Mouse (Mus musculus) urinary bladder, postnatal 25 days (tissue): ENCODE data around the gene Klk13.
"Not testable (repeated sequence)": the region's sequence is repeated elsewhere in the genome, so short reads cannot be mapped to it uniquely, and the experiment has no call there.

Source experiments
- DNase-seq: peaks from one replicate; pipeline ENCODE4 v3.0.0; 2022; ENCODE audit warnings: low spot score

Klk13 gene

GRCm38 (mm10) chr7:43712267-43712666 is at the start of gene Klk13:
Gene Klk13 (plus strand): TSS chr7:43712567.
- DNase-seq, result no peak

GRCm38 (mm10) chr7:43662804-43663203 is 49.6 kb upstream of the Klk13 start:
- no peak for DNase-seq

DNA sequence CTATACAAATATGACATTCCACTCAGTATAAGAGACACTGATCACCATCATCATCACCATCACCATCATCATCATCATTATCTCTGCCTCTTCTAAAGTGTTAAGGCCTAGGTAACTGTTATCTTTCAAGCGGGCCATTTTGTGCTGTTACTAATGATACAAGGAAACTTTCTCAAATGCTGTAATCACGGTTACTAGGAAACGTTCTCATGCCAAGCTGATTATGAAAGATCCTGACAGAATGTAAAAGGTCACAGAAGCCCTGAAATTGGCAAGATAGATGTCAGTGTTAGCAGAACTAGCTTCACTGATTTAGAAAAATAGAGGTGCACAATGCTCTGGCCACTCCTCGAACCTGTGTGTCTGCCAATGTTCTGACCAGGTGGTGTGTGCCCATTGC is 45.1 kb upstream of the Klk13 start:
- DNase-seq, result not testable (repeated sequence)

- DNase-seq, result no peak
These were observed 43.8 kb upstream of the Klk13 start for GRCm38 (mm10) chr7:43668582-43668981.

- DNase-seq, result no peak
These were observed 41.1 kb upstream of the Klk13 start for GRCm38 (mm10) chr7:43671064-43671808.

GRCm38 (mm10) chr7:43671809-43672580 is 40.4 kb upstream of the Klk13 start, which contains the start of gene Ctu1:
Gene Ctu1 (plus strand): TSS chr7:43672016.
- peak; percentile 73 for DNase-seq

- DNase-seq, result peak; percentile 26
These were observed 39.6 kb upstream of the Klk13 start for GRCm38 (mm10) chr7:43672581-43673260.

DNA sequence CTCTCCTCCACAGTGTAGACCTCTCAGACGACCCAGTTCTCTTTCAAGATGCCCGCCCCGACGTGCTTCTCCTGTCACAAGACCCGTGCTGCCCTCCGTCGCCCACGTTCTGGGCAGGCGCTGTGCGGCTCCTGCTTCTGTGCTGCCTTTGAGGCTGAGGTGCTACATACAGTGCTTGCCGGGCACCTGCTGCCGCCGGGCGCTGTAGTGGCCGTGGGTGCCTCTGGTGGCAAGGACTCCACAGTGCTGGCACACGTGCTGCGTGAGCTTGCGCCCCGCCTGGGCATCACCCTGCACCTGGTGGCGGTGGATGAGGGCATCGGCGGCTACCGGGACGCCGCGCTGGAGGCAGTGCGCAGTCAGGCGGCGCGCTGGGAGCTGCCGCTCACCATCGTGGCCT is 37.3 kb upstream of the Klk13 start:
- no peak for DNase-seq

DNA sequence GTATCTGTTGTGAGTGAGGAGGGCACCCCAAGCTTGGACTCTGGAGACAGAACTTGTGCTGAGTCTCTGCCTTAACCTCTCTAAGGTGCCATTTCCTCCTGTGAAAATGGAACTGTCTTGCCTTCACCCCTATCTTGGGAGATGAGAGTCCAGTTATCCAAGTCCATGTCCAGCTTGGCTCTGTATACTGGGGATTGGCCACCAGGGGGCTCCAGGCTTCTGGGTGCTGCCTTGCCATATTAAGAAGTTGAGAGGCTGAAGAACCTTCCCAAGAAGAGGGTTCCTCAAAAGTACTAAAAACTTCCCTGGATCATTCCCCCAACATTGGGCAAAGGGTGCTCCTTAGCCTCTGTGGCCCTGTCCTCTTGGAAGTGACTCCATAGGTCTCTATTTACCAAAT is 33.9 kb upstream of the Klk13 start:
- peak; percentile 49 for DNase-seq

DNA sequence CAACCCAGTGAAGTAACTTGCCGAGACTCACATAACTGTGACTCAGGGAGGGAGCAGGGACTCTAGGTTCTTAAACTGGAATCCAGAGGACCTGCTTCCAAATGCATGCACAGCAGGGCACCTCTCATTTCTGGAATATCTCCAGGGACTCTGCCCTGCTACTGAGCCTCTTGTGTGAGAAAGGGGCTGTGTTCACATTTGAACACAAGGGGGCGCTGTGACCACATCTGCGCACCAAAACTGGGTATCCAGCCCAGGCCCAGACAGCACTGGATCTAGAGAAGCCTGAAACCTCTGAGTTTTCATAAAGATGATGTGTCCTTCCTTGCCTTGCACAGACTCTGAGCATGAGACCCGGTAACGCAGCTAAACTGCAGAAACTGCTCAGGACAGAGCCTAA is 31.4 kb upstream of the Klk13 start:
- peak; percentile 54 for DNase-seq

GRCm38 (mm10) chr7:43682511-43682910 is 29.9 kb upstream of the Klk13 start:
- DNase-seq, result not testable (repeated sequence)

- DNase-seq, result no peak
These were observed 27.3 kb upstream of the Klk13 start for GRCm38 (mm10) chr7:43685088-43685487.

DNA sequence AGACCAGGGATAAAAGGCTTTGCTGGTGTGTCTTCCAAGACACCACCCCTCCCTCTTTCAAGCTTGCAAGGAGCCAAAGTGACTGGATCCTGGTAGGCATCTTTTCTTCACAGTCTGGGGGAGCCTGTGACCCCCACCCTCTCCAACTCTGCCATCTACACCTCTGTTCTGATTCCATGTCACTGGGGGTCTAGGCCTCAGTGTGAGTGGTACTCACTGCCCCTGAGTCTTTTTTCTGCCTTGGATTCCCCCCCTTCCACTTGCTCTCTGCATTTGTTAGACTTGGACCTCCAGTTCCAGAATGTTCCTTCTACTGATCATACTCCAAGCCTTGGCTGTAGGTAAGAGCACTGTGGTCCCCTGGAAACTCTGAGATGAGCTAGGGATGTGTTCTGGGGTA is 22.2 kb upstream of the Klk13 start, which contains the start of gene Klk14:
Klk14 (plus strand) TSS at position 301 of the 400 bp plus-strand sequence.
- no peak for DNase-seq

- DNase-seq, result no peak
These were observed 2.3 kb upstream of the Klk13 start for GRCm38 (mm10) chr7:43710031-43710430.

- no peak for DNase-seq
These were observed 550 bp downstream of the Klk13 start for GRCm38 (mm10) chr7:43712917-43713316.

DNA sequence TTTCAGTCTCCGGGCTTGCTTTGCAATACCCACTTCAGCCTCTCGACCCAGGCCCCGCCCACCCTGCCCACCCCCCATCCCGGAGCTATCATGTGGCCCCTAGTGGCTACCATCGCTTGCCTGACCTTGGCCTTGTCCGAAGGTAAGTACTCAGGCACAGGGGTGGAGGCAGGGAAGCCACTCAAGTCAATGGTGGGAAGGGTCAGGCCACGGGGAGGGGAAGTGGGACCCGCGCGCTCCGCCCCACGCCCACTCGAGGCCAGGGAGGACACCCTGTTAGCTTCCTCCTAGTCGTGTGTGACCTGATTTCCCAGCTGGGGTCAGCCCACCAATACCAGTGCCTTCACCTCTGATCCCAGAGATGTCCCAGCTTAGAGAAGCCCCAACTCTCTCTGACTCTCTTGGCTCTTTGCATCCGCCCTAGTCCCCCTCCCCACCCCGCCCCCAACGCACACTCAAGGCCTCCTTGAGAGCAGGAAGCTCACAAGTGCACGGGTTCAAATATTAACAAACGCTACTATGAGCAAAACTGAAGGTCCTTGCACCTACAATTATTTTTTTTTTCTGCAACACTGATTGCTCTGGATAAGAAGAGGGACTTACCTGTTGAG is 1.5 kb downstream of the Klk13 start:
- no peak for DNase-seq

- DNase-seq, result no peak
These were observed 35.4 kb downstream of the Klk13 start for GRCm38 (mm10) chr7:43747788-43748187.

- no peak for DNase-seq
These were observed 40.4 kb downstream of the Klk13 start for GRCm38 (mm10) chr7:43752806-43753205.

GRCm38 (mm10) chr7:43766484-43766883 is 54.1 kb downstream of the Klk13 start:
- DNase-seq, result no peak

GRCm38 (mm10) chr7:43768597-43768996 is 56.2 kb downstream of the Klk13 start, which contains the start of gene Klk12:
Gene Klk12 (plus strand): TSS chr7:43768897.
- DNase-seq, result no peak

GRCm38 (mm10) chr7:43769636-43770035 is 57.3 kb downstream of the Klk13 start:
- no peak for DNase-seq

GRCm38 (mm10) chr7:43770701-43771100 is 58.3 kb downstream of the Klk13 start:
- DNase-seq, result no peak
